Mouse (Mus musculus) lung, embryonic 14.5 days (tissue): Measurements from ENCODE around the gene Bptf. TPM values are rescaled to one million over a fixed set of nuclear protein-coding genes. Genes with fewer than 3 reads are reported as not detected.
"Not testable (repeated sequence)": the region's sequence is repeated elsewhere in the genome, so short reads cannot be mapped to it uniquely, and the experiment has no call there.

ENCODE experiments used
- ATAC-seq: fragments of 200-750 bp; cut with Nextera tagmentation; 2 replicates; pipeline ENCODE4 v1.8.0; 2017; ENCODE audit warnings: mild to moderate bottlenecking, moderate TSS enrichment, moderate library complexity; ENCODE audit not compliant: insufficient read depth
- DNase-seq: peaks from one replicate; pipeline ENCODE4 v3.0.0-alpha.2; 2015
- H3K27ac ChIP-seq: fragments of 300-500 bp; sonication (generic); 2 replicates; pipeline ENCODE4 v1.5.1; 2014; ENCODE audit warnings: low read depth, mild to moderate bottlenecking, moderate library complexity
- H3K27me3 ChIP-seq: fragments of 300-500 bp; sonication (generic); 2 replicates; pipeline ENCODE4 v1.6.1; 2014; ENCODE audit warnings: low read length, control low read depth; ENCODE audit not compliant: insufficient read depth
- H3K36me3 ChIP-seq: fragments of 300-500 bp; sonication (generic); 2 replicates; pipeline ENCODE4 v1.6.1; 2014; ENCODE audit warnings: control low read depth; ENCODE audit not compliant: insufficient read depth
- H3K4me1 ChIP-seq: fragments of 300-500 bp; sonication (generic); 2 replicates; pipeline ENCODE4 v1.6.1; 2014; ENCODE audit warnings: antibody characterized with exemption, control low read depth; ENCODE audit not compliant: insufficient read depth
- H3K4me2 ChIP-seq: fragments of 300-500 bp; sonication (generic); 2 replicates; pipeline ENCODE4 v1.6.1; 2014; ENCODE audit warnings: mild to moderate bottlenecking
- H3K4me3 ChIP-seq: fragments of 300-500 bp; sonication (generic); 2 replicates; pipeline ENCODE4 v1.5.1; 2014; ENCODE audit warnings: low read depth, low read length
- H3K9ac ChIP-seq: fragments of 300-500 bp; sonication (generic); 2 replicates; pipeline ENCODE4 v1.6.1; 2014
- H3K9me3 ChIP-seq: fragments of 300-500 bp; sonication (generic); 2 replicates; pipeline ENCODE4 v1.6.1; 2016; ENCODE audit warnings: low read depth, low read length, control low read depth
- CTCF ChIP-seq: IDR thresholded peaks from 2 replicates; pipeline ENCODE4 v1.5.1; 2016; ENCODE audit warnings: antibody characterized with exemption, low read depth
- WGBS: fragments of 180-500 bp; shearing (Covaris S2); extraction: QIAGEN DNeasy Blood & Tissue Kit; methylation state at CpG from one replicate; pipeline ENCODE4 v1.1.7; 2014; 5-methylcytosine and 5-hydroxymethylcytosine counted together
- polyA plus RNA-seq: library from polyadenylated mRNA; unstranded; fragments of >200 nt; fragmentation: Nextera tagmentation; extraction: Ambion mirVana; gene quantifications from 2 replicates; pipeline ENCODE4 v1.2.1, GENCODE M21; 2014

Gene Bptf
- polyA plus RNA-seq, 1 experiment from 2014 or later: 40.6 TPM

DNA sequence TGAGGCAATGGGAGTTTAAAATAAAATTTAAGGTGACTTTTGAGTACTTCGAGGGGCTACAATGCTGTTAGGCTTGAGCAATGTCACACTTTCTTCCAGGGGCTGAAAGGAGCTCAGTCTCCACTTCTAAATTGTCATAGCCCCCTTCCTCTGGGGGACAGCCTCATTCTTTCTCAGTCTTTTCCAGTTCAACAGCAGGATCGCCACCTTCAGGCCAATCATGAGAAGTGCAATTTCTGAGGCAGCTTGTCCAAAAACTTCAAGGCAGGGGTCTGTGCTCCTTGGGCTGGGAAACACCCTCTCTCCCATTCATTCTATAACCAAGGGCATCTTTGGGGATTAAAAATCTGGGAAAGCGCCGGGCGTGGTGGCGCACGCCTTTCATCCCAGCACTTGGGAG is 19.9 kb upstream of the Bptf start:
- Histone ChIP-seq H3K36me3 (no peaks in the 10 kb centered on the region), H3K4me2 (no peak overlapping the region), H3K4me1 (no peaks in the 10 kb centered on the region), H3K27ac (no peak overlapping the region), H3K27me3 (no peaks in the 10 kb centered on the region), H3K9me3 (no peaks in the 10 kb centered on the region), H3K9ac (no peak overlapping the region), H3K4me3 (no peak overlapping the region)
- DNase-seq (peak; percentile 32), ATAC-seq (no peak)
- 74% methylated on average over 7 of the region's 7 CpGs for WGBS
- peak; percentile 40 for TF ChIP-seq CTCF

DNA sequence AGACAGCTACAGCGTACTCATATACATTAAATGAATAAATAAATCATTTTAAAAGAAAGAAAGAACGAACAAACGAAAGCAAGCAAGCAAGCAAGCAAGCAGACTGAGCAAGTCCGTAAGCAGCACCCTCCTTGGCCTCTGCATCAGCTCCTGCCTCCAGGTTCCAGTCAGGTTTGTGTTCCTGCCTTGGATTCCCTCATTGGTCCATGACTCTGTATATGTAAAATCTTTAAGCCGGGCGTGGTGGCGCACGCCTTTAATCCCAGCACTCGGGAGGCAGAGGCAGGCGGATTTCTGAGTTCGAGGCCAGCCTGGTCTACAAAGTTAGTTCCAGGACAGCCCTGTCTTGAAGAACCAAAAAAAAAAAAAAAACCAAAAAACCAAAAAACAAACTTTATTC is 12.0 kb upstream of the Bptf start:
- H3K9me3 ChIP-seq, ATAC-seq, H3K4me2 ChIP-seq, H3K9ac ChIP-seq, H3K4me1 ChIP-seq, H3K36me3 ChIP-seq, H3K27ac ChIP-seq, DNase-seq, H3K4me3 ChIP-seq, H3K27me3 ChIP-seq: not testable (repeated sequence)
- 90% methylated on average over 11 of the region's 11 CpGs for WGBS

DNA sequence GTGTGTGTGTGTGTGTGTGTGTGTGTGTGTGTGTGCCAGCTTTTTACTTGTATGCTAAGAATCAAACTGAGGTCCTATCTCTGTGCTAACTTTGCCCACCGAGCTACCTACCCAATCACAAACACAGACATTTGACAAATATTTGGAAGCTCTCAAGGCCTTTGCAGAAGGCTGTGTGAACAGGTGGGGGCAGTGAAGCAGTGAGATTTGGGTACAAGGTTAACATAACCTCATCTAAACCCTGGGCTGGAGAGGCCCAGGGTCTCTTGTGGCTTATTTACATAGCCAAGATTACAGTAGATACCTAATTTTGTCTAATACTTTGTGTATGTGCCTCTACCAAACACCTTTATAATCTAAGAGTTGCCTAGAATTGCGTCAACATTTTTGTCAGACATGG is 10.5 kb upstream of the Bptf start:
- no peak overlapping the region for H3K27ac ChIP-seq
- ATAC-seq (no peak), DNase-seq (no peak)
- H3K4me3 ChIP-seq: no peak overlapping the region
- no peak overlapping the region for H3K4me2 ChIP-seq
- no peaks in the 10 kb centered on the region for H3K4me1 ChIP-seq
- H3K27me3 ChIP-seq: no peaks in the 10 kb centered on the region
- H3K9ac ChIP-seq: no peak overlapping the region
- TF ChIP-seq CTCF: no peak
- H3K9me3 ChIP-seq: no peaks in the 10 kb centered on the region
- 56% methylated on average over 2 of the region's 2 CpGs for WGBS
- no peaks in the 10 kb centered on the region for H3K36me3 ChIP-seq

DNA sequence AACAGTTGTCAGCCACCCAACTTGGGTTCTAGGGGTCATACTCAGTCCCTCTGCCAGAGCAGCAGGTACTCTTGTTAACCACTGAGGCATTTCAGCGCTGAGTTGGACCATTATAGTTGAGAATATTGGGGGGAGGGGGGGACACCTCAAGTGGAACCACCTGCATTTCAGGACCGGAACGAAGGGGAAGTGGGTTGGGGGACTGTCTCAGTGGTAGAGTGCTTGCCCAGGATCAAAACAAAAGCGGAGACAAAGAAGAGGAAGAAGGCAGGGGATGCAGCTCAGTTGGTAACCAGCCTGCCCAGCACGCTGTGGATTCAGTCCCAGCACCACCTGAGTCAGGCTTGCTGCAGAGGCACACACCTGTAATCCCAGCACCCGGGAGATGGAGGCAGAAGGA is 8.8 kb upstream of the Bptf start:
- TF ChIP-seq CTCF: no peak
- Histone ChIP-seq H3K4me3 (no peak overlapping the region), H3K36me3 (no peaks in the 10 kb centered on the region), H3K27ac (no peak overlapping the region), H3K9ac (no peak overlapping the region), H3K9me3 (no peaks in the 10 kb centered on the region), H3K4me1 (no peaks in the 10 kb centered on the region), H3K27me3 (no peaks in the 10 kb centered on the region), H3K4me2 (no peak overlapping the region)
- DNase-seq (no peak), ATAC-seq (no peak)
- WGBS: 27% methylated on average over 6 of the region's 6 CpGs

DNA sequence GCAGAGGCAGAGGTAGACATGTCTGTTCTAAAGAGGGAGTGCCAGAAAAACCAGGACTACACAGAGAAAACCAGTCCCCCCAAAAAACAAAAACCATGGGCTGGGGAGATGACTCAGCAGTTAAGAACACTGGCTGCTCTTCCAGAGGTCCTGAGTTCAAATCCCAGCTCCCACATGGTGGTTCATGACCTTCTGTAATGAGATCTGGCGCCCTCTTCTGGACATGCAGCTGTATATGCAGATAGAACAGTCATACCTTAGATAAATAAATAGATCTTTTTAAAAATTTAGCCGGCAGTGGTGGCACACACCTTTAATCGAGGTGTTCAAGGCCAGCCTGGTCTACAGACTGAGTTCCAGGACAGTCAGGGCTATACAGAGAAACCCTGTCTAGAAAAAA is 6.7 kb upstream of the Bptf start:
- Histone ChIP-seq H3K4me1 (no peaks in the 10 kb centered on the region), H3K27me3 (no peaks in the 10 kb centered on the region), H3K4me2 (no peak overlapping the region), H3K36me3 (no peaks in the 10 kb centered on the region), H3K27ac (no peak overlapping the region), H3K9ac (no peak overlapping the region), H3K9me3 (no peaks in the 10 kb centered on the region), H3K4me3 (no peak overlapping the region)
- no peak for ATAC-seq
- TF ChIP-seq CTCF: peak; percentile 25; the same call in 1 of the 2 replicates
- 65% methylated on average over 3 of the region's 3 CpGs for WGBS
- DNase-seq: peak; percentile 27

DNA sequence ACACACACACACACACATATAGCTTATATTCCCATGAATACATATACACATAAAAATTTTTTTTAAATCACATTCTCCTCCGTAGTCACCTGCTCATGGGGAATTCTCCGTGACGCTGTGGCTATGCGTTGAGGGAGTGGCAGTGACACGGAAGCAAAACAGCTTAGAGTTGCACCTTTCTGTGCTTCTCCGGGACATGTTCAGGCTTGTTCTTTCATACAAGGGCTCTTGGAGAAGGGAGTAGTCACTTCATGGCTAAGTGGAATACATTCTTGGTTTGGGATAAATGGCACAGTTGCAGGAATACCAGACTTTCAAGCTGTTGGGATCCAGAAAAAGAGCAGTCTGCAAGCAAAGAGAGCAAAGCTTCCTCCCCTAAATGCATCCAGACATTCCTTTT is 5.7 kb upstream of the Bptf start:
- WGBS: 92% methylated on average over 6 of the region's 6 CpGs
- no peak overlapping the region for H3K27ac ChIP-seq
- no peak overlapping the region for H3K4me3 ChIP-seq
- no peak for TF ChIP-seq CTCF
- no peaks in the 10 kb centered on the region for H3K27me3 ChIP-seq
- DNase-seq (no peak), ATAC-seq (no peak)
- H3K9me3 ChIP-seq: no peaks in the 10 kb centered on the region
- H3K4me1 ChIP-seq: no peaks in the 10 kb centered on the region
- no peak overlapping the region for H3K9ac ChIP-seq
- no peak overlapping the region for H3K4me2 ChIP-seq
- no peaks in the 10 kb centered on the region for H3K36me3 ChIP-seq

DNA sequence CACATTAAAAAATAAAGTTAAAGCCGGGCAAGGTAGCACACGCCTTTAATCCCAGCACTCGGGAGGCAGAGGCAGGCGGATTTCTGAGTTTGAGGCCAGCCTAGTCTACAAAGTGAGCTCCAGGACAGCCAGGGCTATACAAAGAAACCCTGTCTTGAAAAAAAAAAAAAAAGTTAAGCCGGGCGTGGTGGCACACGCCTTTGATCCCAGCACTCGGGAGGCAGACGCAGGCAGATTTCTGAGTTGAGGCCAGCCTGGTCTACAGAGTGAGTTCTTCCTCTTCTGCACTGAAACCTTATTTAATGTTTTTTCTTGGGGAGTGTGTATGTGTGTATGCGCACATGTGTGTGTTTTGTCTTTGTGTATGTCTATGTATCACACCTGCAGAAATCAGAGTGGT is 4.5 kb upstream of the Bptf start:
- 93% methylated on average over 10 of the region's 10 CpGs for WGBS
- not testable (repeated sequence) for DNase-seq, H3K9me3 ChIP-seq, H3K4me3 ChIP-seq, H3K9ac ChIP-seq, H3K27ac ChIP-seq, H3K4me1 ChIP-seq, H3K27me3 ChIP-seq, ATAC-seq, H3K36me3 ChIP-seq, H3K4me2 ChIP-seq

DNA sequence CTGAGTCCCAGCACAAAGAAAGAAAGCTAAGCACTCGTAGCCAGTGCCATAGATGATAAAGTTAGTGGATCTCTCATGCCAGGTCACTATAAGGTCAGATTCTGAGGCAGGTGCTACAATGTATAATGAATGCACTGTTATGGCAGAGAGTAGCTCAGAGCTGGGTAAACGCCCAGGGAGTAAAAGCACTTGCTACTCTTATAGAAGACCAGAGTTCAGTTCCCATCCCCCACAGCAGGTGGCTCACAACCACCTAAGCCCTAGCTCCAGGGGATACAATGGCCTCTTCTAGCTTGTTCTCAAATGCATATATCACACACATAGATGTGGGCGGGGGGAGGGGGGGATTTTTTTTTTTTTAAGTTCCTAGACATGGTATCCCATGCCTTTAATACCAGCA is 3.8 kb upstream of the Bptf start:
- ATAC-seq (no peak), DNase-seq (peak; percentile 24)
- Histone ChIP-seq H3K27me3 (no peaks in the 10 kb centered on the region), H3K4me1 (no peaks in the 10 kb centered on the region), H3K4me3 (no peak overlapping the region), H3K4me2 (no peak overlapping the region), H3K9me3 (no peaks in the 10 kb centered on the region), H3K36me3 (no peaks in the 10 kb centered on the region), H3K9ac (no peak overlapping the region), H3K27ac (no peak overlapping the region)
- 45% methylated on average over 3 of the region's 3 CpGs for WGBS
- no peak for TF ChIP-seq CTCF
